Mouse (Mus musculus): ENCODE results near the gene Ap4b1. TPM values are rescaled to one million over a fixed set of nuclear protein-coding genes. Genes with fewer than 3 reads are reported as not detected.
A peak's percentile ranks its signal among the peaks of the same experiment; 100 is the strongest.
"Not testable (repeated sequence)": the region's sequence is repeated elsewhere in the genome, so short reads cannot be mapped to it uniquely, and the experiment has no call there.

Gene Ap4b1
- 10 to 100 TPM; 13.7 to 23.7 TPM for total RNA-seq (2021)
- 6.7 and 7.2 TPM in 2 replicates for polyA plus RNA-seq (2012; rRNA removed)
- long read RNA-seq, transcript Ap4b1-201 (10 exons, 2,799 nt), result major isoform, 12 of 14 reads
- long read RNA-seq, partial matches to known transcripts, result 0 of 14 reads
- long read RNA-seq, other reads (novel, unspliced or antisense), result 2 of 14 reads

DNA sequence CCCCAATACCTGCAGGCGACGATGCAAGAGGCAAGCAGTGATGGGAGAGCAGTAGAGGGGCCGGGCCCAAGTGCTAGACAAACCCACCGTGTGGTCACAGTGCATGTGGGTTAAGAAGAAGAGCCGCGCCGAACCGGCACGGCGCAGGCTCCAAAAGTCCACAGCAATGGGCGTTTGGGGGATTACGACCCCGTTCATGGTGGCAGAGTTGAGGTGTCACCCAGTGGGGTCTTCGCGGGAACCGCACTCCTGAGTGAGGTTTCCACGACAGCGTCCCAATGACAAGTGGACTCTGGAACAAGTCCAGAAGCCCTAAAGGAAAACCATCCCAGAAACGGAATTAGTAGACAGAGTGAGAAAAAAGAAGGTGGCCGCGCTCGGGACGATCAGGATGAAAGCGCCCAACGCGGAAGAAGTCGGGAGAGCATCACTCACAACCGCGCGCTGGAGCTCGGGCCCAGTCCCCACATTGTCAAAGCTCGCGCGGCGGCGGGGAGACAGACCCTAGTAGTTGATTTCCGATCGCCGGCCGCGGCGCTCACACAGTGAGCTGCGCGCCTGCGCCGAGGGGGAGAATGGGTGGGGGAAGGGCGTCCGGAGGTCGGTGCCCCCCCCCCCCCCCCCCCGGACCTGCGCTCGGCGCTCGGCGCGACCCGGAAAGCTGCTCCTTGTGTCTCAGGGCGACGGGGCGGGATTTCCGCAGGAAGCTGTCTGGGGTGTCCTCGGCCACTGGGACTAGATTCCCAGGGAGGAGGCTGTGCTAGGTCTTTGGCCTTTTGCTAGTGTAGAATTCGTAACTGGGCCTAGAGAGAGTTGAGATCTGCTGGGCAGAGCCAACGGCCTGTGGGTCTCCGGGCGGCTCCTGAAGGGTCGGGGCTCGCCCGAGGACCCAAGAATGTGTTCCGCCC lies at the start of gene Ap4b1, which contains the start of the genes Dclre1b and Gm43064:
Gene Ap4b1, plus strand, starts transcription at position 630 of the 908 bp plus-strand sequence.
Gene Dclre1b, minus strand, starts transcription at position 554 of the 908 bp plus-strand sequence.
Gene Gm43064, plus strand, starts transcription at position 683 of the 908 bp plus-strand sequence.
- DNase-seq, result peak; percentile 95

DNA sequence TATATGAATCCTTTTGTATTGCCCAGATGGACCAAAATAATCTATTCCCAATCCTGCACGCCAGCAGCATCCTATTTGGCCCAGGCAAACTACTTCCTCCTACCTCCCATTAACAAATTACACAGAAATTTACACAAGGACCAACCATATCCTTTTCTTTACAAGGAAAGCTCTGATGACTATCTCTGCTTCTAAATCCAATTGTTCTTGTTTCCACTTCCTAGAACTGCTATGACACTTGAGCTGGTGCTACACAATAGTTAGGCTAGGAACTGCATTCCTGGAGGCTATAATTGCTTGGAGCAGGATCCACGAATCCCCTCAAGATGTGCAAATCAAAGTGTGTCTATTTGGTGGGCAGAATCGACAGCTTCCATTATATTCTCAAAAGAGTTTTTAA lies 42.5 kb upstream of the Ap4b1 start:
- no peak for DNase-seq

GRCm38 (mm10) chr3:103771531-103772130 lies 37.7 kb upstream of the Ap4b1 start:
- DNase-seq, result peak; percentile 89

GRCm38 (mm10) chr3:103772846-103773245 lies 36.5 kb upstream of the Ap4b1 start:
- no peak for DNase-seq

GRCm38 (mm10) chr3:103773508-103773907 lies 35.8 kb upstream of the Ap4b1 start:
- DNase-seq, result no peak

- DNase-seq, result no peak
Measured at GRCm38 (mm10) chr3:103774009-103774408, 35.3 kb upstream of the Ap4b1 start.

GRCm38 (mm10) chr3:103777940-103778339 lies 31.4 kb upstream of the Ap4b1 start:
- no peak for DNase-seq

GRCm38 (mm10) chr3:103778660-103779059 lies 30.7 kb upstream of the Ap4b1 start:
- no peak for DNase-seq

DNA sequence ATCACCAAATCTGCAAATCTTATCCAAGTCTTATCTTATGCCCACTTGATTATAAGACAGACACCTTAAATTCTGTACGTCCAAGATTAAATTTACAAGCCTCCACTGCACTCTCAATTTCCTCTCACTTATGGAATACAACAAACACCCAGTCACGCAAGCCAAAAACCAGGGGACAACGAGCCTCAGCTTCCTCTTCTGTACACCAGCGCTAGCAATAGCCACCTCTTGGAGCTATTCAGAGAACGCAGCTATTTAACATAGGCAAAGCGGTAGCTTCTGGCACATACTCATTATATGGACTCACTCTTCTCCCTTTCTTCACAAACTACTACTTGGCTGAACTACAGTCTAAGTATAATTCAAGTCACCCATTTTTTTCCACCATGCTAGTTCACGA lies 30.1 kb upstream of the Ap4b1 start:
- DNase-seq, result no peak

GRCm38 (mm10) chr3:103780271-103780670 lies 29.0 kb upstream of the Ap4b1 start:
- DNase-seq, result no peak

DNA sequence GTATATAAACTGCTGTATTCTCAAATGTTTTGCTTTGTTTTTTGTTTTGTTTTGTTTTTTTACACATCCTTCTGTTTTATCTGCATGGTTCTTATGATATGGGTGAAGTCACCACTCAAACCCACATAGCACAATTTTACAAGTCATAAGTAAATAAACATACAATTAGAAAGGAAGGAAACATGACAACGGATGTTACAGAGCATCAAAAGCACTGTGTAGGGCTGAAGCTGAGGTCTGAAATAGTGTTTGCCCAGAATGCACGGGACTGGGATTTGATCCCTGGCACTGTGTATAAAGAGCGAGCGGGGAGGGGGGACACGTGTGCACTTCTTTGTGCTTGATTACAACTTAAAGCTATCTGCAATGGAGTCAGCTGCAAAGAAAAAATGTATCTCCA lies 28.5 kb upstream of the Ap4b1 start:
- DNase-seq, result no peak

- no peak for DNase-seq
Measured at GRCm38 (mm10) chr3:103782844-103783609, 26.3 kb upstream of the Ap4b1 start.

DNA sequence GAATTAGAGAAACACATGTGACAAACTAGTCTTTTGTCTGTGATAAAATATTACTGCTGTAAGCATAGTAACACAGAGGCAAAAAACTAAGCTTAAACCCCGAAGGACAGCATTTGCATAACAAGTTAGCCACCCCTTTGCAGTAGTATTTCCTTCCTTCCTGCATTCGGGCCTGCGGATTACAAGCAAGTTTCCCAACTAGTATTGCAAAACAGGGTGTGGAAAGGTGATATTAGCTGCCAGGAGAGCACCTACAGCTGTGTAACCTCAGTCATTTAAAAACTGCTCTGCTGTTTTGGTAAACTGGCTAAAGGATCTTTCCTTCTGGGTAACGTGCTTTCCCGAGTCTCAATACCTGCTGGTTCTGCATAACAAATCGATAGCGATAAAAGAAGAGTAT lies 22.1 kb upstream of the Ap4b1 start:
- no peak for DNase-seq

GRCm38 (mm10) chr3:103789096-103789495 lies 20.2 kb upstream of the Ap4b1 start:
- no peak for DNase-seq

- DNase-seq, result peak; percentile 73
Measured at GRCm38 (mm10) chr3:103789891-103790345, 19.4 kb upstream of the Ap4b1 start.

GRCm38 (mm10) chr3:103790346-103791145 lies 18.8 kb upstream of the Ap4b1 start:
- DNase-seq, result no peak

DNA sequence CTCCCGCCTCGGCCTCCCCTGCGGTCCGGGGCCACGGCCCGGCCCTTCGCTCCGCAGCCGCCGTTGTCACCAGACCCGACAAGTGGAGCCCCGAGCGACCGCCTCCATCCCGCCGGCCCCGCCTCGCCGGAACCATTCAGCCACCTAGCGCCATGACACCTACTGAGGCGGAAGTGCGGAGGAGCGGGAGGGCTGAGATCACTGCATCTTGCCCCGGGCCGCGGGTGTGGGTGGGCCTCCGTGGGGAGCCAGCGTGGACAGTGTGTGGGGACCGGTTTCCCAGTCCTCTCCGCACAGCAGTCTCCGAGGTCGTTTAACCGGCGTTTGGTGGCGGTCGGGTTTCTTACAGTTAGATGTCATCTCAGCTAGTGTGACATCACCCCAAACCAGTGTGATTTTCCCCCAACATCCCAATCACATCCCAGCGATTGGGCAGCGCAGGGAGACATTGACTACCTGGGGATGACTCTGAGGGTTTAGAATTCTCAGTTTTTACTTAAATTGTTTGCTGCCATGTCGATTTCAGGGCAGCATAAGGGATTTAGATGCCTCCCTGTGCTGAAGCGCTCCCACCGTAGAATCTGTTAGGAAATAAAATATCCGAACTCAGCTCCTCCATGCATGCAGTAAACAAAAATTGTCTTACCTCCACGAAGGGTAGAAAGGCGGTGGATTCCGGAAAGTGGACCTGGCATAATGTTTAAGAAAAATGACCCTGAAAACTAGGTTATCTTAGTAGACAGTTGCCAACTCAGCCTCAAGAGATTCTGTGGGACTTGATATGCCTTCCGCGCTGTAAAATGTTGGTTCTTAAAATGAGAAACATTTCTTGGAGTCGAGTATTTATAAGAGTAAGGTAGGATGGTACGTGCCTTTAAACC lies 17.9 kb upstream of the Ap4b1 start, which contains the start of gene Hipk1:
Gene Hipk1, minus strand, starts transcription at position 334 of the 881 bp plus-strand sequence.
- DNase-seq, result peak; percentile 97

DNA sequence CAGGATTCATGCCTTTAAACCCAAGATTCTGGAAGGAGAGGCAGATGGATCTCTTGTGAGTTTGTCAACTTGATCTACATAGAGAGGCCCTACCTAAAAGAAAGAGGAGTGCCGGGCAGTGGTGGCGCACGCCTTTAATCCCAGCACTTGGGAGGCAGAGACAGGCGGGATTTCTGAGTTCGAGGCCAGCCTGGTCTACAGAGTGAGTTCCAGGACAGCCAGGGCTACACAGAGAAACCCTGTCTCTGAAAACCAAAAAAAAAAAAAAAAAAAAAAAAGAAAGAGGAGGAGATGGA lies 17.3 kb upstream of the Ap4b1 start:
- DNase-seq, result not testable (repeated sequence)

- DNase-seq, result no peak
Measured at GRCm38 (mm10) chr3:103792566-103792965, 16.8 kb upstream of the Ap4b1 start.

GRCm38 (mm10) chr3:103796389-103796788 lies 12.9 kb upstream of the Ap4b1 start:
- no peak for DNase-seq
